Mouse (Mus musculus) midbrain, embryonic 16.5 days (tissue): ENCODE results near the gene Epb41l5. TPM values are rescaled to one million over a fixed set of nuclear protein-coding genes. Genes with fewer than 3 reads are reported as not detected.
A peak's percentile ranks its signal among the peaks of the same experiment; 100 is the strongest.

Experiments used
- ATAC-seq: fragments of 200-750 bp; cut with Nextera tagmentation; 2 replicates; pipeline ENCODE4 v1.8.0; 2017; ENCODE audit warnings: moderate TSS enrichment
- H3K27ac ChIP-seq: fragments of 300-500 bp; sonication (generic); 2 replicates; pipeline ENCODE4 v1.5.1; 2014; ENCODE audit warnings: mild to moderate bottlenecking, low read length, mixed read lengths
- H3K27me3 ChIP-seq: fragments of 300-500 bp; sonication (generic); 2 replicates; pipeline ENCODE4 v1.6.1; 2014; ENCODE audit warnings: low read depth, low read length, mixed read lengths; ENCODE audit not compliant: control insufficient read depth, insufficient read depth
- H3K36me3 ChIP-seq: fragments of 300-500 bp; sonication (generic); 2 replicates; pipeline ENCODE4 v1.6.1; 2014; ENCODE audit warnings: mild to moderate bottlenecking, low read length, moderate library complexity, mixed read lengths; ENCODE audit not compliant: control insufficient read depth, insufficient read depth
- H3K4me1 ChIP-seq: fragments of 300-500 bp; sonication (generic); 2 replicates; pipeline ENCODE4 v1.6.1; 2014; ENCODE audit warnings: mild to moderate bottlenecking, low read length, mixed read lengths; ENCODE audit not compliant: control insufficient read depth, insufficient read depth
- H3K4me2 ChIP-seq: fragments of 300-500 bp; sonication (generic); 2 replicates; pipeline ENCODE4 v1.6.1; 2014; ENCODE audit warnings: mild to moderate bottlenecking, low read length, mixed read lengths
- H3K4me3 ChIP-seq: fragments of 300-500 bp; sonication (generic); 2 replicates; pipeline ENCODE4 v1.5.1; 2014; ENCODE audit warnings: low read depth, mild to moderate bottlenecking, low read length, moderate library complexity, mixed read lengths
- H3K9ac ChIP-seq: fragments of 300-500 bp; sonication (generic); 2 replicates; pipeline ENCODE4 v1.6.1; 2014; ENCODE audit warnings: low read depth, low read length, mixed read lengths
- H3K9me3 ChIP-seq: fragments of 300-500 bp; sonication (generic); replicated peaks from 2 replicates; pipeline ENCODE4 v1.6.1; 2014; ENCODE audit warnings: mild to moderate bottlenecking, low read length, mixed read lengths; ENCODE audit not compliant: control insufficient read depth, poor library complexity, severe bottlenecking
- WGBS: fragments of 180-500 bp; shearing (Covaris S2); extraction: QIAGEN DNeasy Blood & Tissue Kit; methylation state at CpG from one replicate; pipeline ENCODE4 v1.1.7; 2014; 5-methylcytosine and 5-hydroxymethylcytosine counted together
- polyA plus RNA-seq: library from polyadenylated mRNA; unstranded; fragments of >200 nt; fragmentation: Nextera tagmentation; extraction: Ambion mirVana; gene quantifications from 2 replicates; pipeline ENCODE4 v1.2.1, GENCODE M21; 2015

Epb41l5 gene
- polyA plus RNA-seq, 1 experiment from 2014 or later: 21.6 TPM

GRCm38 (mm10) chr1:119532165-119532564 lies 116.6 kb downstream of the Epb41l5 start:
- Histone ChIP-seq H3K9ac (no peak overlapping the region), H3K9me3 (no peaks in the 10 kb centered on the region; the same call in 1 of the 2 replicates), H3K27me3 (no peaks in the 10 kb centered on the region), H3K4me1 (0 out of 2 replicates have a peak, but pooled peaks cover 4% of the 10 kb centered on the region), H3K27ac (no peak overlapping the region), H3K36me3 (peaks cover 14% of the 10 kb centered on the region), H3K4me3 (no peak overlapping the region), H3K4me2 (no peak overlapping the region)
- ATAC-seq: no peak
- WGBS: 96% methylated on average over 6 of the region's 6 CpGs

- no peak overlapping the region for H3K9ac ChIP-seq
- WGBS: 94% methylated on average over 13 of the region's 13 CpGs
- no peak for ATAC-seq
Measured at GRCm38 (mm10) chr1:119530941-119531340, 117.9 kb downstream of the Epb41l5 start.

GRCm38 (mm10) chr1:119525689-119526591 lies 122.9 kb downstream of the Epb41l5 start, which contains the start of gene Tmem185b:
TSS of gene Tmem185b (plus strand) at chr1:119526160.
- WGBS: 1% methylated on average over 82 of the region's 82 CpGs

More at GRCm38 (mm10) chr1:119530941-119531340, 117.9 kb downstream of the Epb41l5 start:
- H3K36me3 ChIP-seq: peaks cover 14% of the 10 kb centered on the region
- H3K27ac ChIP-seq: no peak overlapping the region
- H3K27me3 ChIP-seq: no peaks in the 10 kb centered on the region
- no peak overlapping the region for H3K4me2 ChIP-seq
- H3K4me3 ChIP-seq: no peak overlapping the region
- H3K4me1 ChIP-seq: peaks cover 11% of the 10 kb centered on the region
- no peaks in the 10 kb centered on the region; the same call in 1 of the 2 replicates for H3K9me3 ChIP-seq

GRCm38 (mm10) chr1:119525004-119525444 lies 123.8 kb downstream of the Epb41l5 start:
- Histone ChIP-seq H3K4me3 (peak overlapping the region; percentile 83), H3K9ac (peak overlapping the region; percentile 90), H3K9me3 (no peaks in the 10 kb centered on the region; the same call in 1 of the 2 replicates), H3K27ac (peak overlapping the region; percentile 88; the same call in 1 of the 2 replicates), H3K36me3 (peaks cover 14% of the 10 kb centered on the region), H3K4me2 (peak overlapping the region; percentile 88), H3K4me1 (peaks cover 23% of the 10 kb centered on the region), H3K27me3 (no peaks in the 10 kb centered on the region)
- 6% methylated on average over 5 of the region's 5 CpGs for WGBS
- no peak for ATAC-seq

More at GRCm38 (mm10) chr1:119525689-119526591, 122.9 kb downstream of the Epb41l5 start, which contains the start of gene Tmem185b:
- H3K4me1 ChIP-seq: peaks cover 23% of the 10 kb centered on the region
- H3K4me3 ChIP-seq: peak within 1 kb of the TSS; percentile 83
- peak within 1 kb of the TSS; percentile 88 for H3K4me2 ChIP-seq
- no peaks in the 10 kb centered on the region for H3K27me3 ChIP-seq
- peak; percentile 97 for ATAC-seq
- H3K36me3 ChIP-seq: peaks cover 14% of the 10 kb centered on the region
- peak within 1 kb of the TSS; percentile 88 for H3K27ac ChIP-seq
- H3K9me3 ChIP-seq: no peaks in the 10 kb centered on the region; the same call in 1 of the 2 replicates
- peak within 1 kb of the TSS; percentile 90 for H3K9ac ChIP-seq

- Histone ChIP-seq H3K4me3 (no peak overlapping the region), H3K27me3 (no peaks in the 10 kb centered on the region), H3K9ac (no peak overlapping the region), H3K36me3 (peaks cover 6% of the 10 kb centered on the region), H3K4me2 (no peak overlapping the region), H3K27ac (no peak overlapping the region), H3K9me3 (no peaks in the 10 kb centered on the region), H3K4me1 (peaks cover 23% of the 10 kb centered on the region)
- WGBS: 91% methylated on average over 7 of the region's 7 CpGs
- ATAC-seq: no peak
Measured at GRCm38 (mm10) chr1:119523826-119524225, 125.0 kb downstream of the Epb41l5 start.

GRCm38 (mm10) chr1:119523369-119523768 lies 125.4 kb downstream of the Epb41l5 start:
- 86% methylated on average over 7 of the region's 7 CpGs for WGBS
- Histone ChIP-seq H3K27ac (no peak overlapping the region), H3K4me1 (peaks cover 23% of the 10 kb centered on the region), H3K9me3 (no peaks in the 10 kb centered on the region), H3K9ac (no peak overlapping the region), H3K4me2 (no peak overlapping the region), H3K4me3 (no peak overlapping the region), H3K27me3 (no peaks in the 10 kb centered on the region), H3K36me3 (peaks cover 4% of the 10 kb centered on the region; the same call in 1 of the 2 replicates)
- ATAC-seq: no peak

GRCm38 (mm10) chr1:119522726-119523125 lies 126.1 kb downstream of the Epb41l5 start:
- no peak overlapping the region for H3K4me3 ChIP-seq
- no peak overlapping the region for H3K4me2 ChIP-seq
- no peak overlapping the region for H3K9ac ChIP-seq
- peaks cover 4% of the 10 kb centered on the region; the same call in 1 of the 2 replicates for H3K36me3 ChIP-seq
- ATAC-seq: no peak
- no peaks in the 10 kb centered on the region for H3K9me3 ChIP-seq
- WGBS: 89% methylated on average over 4 of the region's 4 CpGs
- no peaks in the 10 kb centered on the region for H3K27me3 ChIP-seq
- no peak overlapping the region for H3K27ac ChIP-seq
- peaks cover 23% of the 10 kb centered on the region for H3K4me1 ChIP-seq

GRCm38 (mm10) chr1:119521681-119522080 lies 127.1 kb downstream of the Epb41l5 start:
- H3K27ac ChIP-seq: no peak overlapping the region; the same call in 1 of the 2 replicates
- no peaks in the 10 kb centered on the region for H3K27me3 ChIP-seq
- ATAC-seq: no peak
- no peak overlapping the region for H3K9ac ChIP-seq
- H3K4me3 ChIP-seq: no peak overlapping the region
- no peaks in the 10 kb centered on the region for H3K9me3 ChIP-seq
- WGBS: 82% methylated on average over 7 of the region's 7 CpGs
- no peak overlapping the region for H3K4me2 ChIP-seq
- H3K36me3 ChIP-seq: no peaks in the 10 kb centered on the region
- H3K4me1 ChIP-seq: peaks cover 16% of the 10 kb centered on the region

- H3K27ac ChIP-seq: no peak overlapping the region
- H3K4me3 ChIP-seq: no peak overlapping the region
- no peak for ATAC-seq
- peaks cover 12% of the 10 kb centered on the region for H3K4me1 ChIP-seq
- H3K9ac ChIP-seq: no peak overlapping the region
- H3K36me3 ChIP-seq: no peaks in the 10 kb centered on the region
- no peaks in the 10 kb centered on the region for H3K9me3 ChIP-seq
- no peaks in the 10 kb centered on the region for H3K27me3 ChIP-seq
- WGBS: 43% methylated on average over 2 of the region's 2 CpGs
- no peak overlapping the region for H3K4me2 ChIP-seq
Measured at GRCm38 (mm10) chr1:119521029-119521428, 127.8 kb downstream of the Epb41l5 start.
